Mouse (Mus musculus) cortical plate, adult 2 months (tissue): ENCODE results near the gene Col26a1.

Source experiments
- CTCF ChIP-seq: fragments of 200-500 bp; IDR thresholded peaks from 2 replicates; pipeline ENCODE4 v1.5.1; 2011; ENCODE audit warnings: mild to moderate bottlenecking, control low read depth, low read length; ENCODE audit not compliant: insufficient read depth; ENCODE audit errors: extremely low read depth
- POLR2A ChIP-seq: fragments of 200-500 bp; IDR thresholded peaks from 2 replicates; pipeline ENCODE4 v1.6.1; 2011; ENCODE audit warnings: mild to moderate bottlenecking, low read length, control low read depth; ENCODE audit not compliant: insufficient read depth; ENCODE audit errors: extremely low read depth

DNA sequence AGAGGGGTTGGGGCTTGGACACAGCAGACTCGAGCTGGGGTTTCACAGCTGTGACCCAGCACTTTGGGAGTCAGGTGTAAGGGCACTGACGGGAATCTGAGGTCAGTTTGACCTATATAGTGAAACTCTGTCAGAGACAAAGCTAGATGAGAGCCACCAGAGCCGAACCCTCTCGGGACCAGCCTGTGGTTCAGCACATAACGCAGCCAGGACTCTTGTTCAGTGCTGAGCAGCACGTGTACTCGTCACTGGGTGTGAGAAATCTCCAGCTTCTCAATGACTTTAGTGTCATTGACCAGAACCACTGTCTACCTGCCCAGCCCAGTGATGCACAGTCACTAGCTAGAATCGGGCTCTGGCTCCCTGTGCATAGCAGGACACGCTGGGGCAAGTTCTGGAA, 39.8 kb upstream of the Col26a1 start:
- TF ChIP-seq POLR2A: no peak
- no peak for TF ChIP-seq CTCF
